Mouse (Mus musculus) ES-Bruce4 (cell line): ENCODE results near the gene Slc5a3. TPM values are rescaled to one million over a fixed set of nuclear protein-coding genes. Genes with fewer than 3 reads are reported as not detected.

Experiments used
- H3K27ac ChIP-seq: 2 replicates; pipeline ENCODE4 v1.5.1; 2012; ENCODE audit warnings: low read length, inconsistent platforms; ENCODE audit not compliant: insufficient read depth
- H3K27me3 ChIP-seq: 2 replicates; pipeline ENCODE4 v1.6.1; 2012; ENCODE audit warnings: mild to moderate bottlenecking, low read length, inconsistent platforms; ENCODE audit not compliant: control insufficient read depth, poor library complexity, insufficient read depth, severe bottlenecking
- H3K36me3 ChIP-seq: 2 replicates; pipeline ENCODE4 v1.6.1; 2012; ENCODE audit warnings: inconsistent platforms, mild to moderate bottlenecking, low read length, moderate library complexity; ENCODE audit not compliant: control insufficient read depth, poor library complexity, insufficient read depth, severe bottlenecking
- H3K4me1 ChIP-seq: one replicate; pipeline ENCODE4 v1.8.1; 2011; ENCODE audit warnings: low read length; ENCODE audit not compliant: control insufficient read depth, insufficient read depth
- H3K4me3 ChIP-seq: 2 replicates; pipeline ENCODE4 v1.5.1; 2011; ENCODE audit warnings: low read depth, mild to moderate bottlenecking, low read length
- H3K9ac ChIP-seq: 2 replicates; pipeline ENCODE4 v1.6.1; 2012; ENCODE audit warnings: low read depth, mild to moderate bottlenecking, inconsistent platforms; ENCODE audit not compliant: poor library complexity, severe bottlenecking
- H3K9me3 ChIP-seq: replicated peaks from 2 replicates; pipeline ENCODE4 v1.6.1; 2012; ENCODE audit warnings: mild to moderate bottlenecking, low read length, inconsistent platforms; ENCODE audit not compliant: control insufficient read depth, poor library complexity, insufficient read depth, severe bottlenecking
- CTCF ChIP-seq: IDR thresholded peaks from one replicate; pipeline ENCODE4 v1.8.1; 2011; ENCODE audit warnings: low read depth, low read length
- EP300 ChIP-seq: IDR thresholded peaks from 2 replicates; pipeline ENCODE4 v1.6.1; 2011; ENCODE audit warnings: low read depth, low read length; ENCODE audit not compliant: insufficient read depth
- polyA plus RNA-seq: library from polyadenylated mRNA; stranded (reverse); fragments of >200 nt; gene quantifications from 2 replicates; pipeline ENCODE4 v1.2.4, GENCODE M21; 2011; ENCODE audit warnings: low read depth; ENCODE audit not compliant: missing spikeins, insufficient read depth, insufficient read length

Slc5a3 gene
- polyA plus RNA-seq, 1 experiment: 23.4 TPM

DNA sequence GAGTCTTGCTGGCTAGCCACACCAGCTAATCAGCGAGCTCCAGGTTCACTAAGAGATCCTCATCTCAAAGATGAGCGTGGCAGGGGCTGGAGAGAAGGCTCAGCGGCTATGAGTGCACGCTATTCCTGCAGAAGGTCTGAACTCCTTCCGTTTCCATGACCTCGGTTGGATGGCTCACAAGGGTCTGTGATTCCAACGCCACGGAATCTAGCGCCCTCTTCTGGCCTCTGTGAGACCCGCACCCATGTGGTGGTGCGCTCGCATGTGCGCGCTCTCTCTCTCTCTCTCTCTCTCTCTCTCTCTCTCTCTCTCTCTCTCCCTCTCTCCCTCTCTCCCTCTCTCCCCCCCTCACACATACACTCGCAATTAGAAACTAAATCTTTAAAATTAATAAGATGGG is 78.2 kb downstream of the Slc5a3 start:
- Histone ChIP-seq H3K4me1 (no peaks in the 10 kb centered on the region), H3K27me3 (no peaks in the 10 kb centered on the region), H3K9ac (no peak overlapping the region), H3K9me3 (no peaks in the 10 kb centered on the region), H3K36me3 (no peaks in the 10 kb centered on the region), H3K4me3 (no peak overlapping the region), H3K27ac (no peak overlapping the region)
- no peak for TF ChIP-seq EP300
- peak; percentile 57 for TF ChIP-seq CTCF

Other genes with a start within 250 kb of the Slc5a3 start
- 64.2 and 67.0 TPM in 2 replicates for gene Mrps6, start 52 bp upstream of the Slc5a3 start, polyA plus RNA-seq
- gene Gm49711, start within 50 bp of the Slc5a3 start, polyA plus RNA-seq: not detected in 2 replicates
- not detected in 2 replicates for gene Kcne2, start 234.1 kb downstream of the Slc5a3 start, polyA plus RNA-seq
- 28.7 and 37.2 TPM in 2 replicates for gene Smim11, start 243.0 kb downstream of the Slc5a3 start, polyA plus RNA-seq